Mouse (Mus musculus): ENCODE results near the gene Aacs. TPM values are rescaled to one million over a fixed set of nuclear protein-coding genes. Genes with fewer than 3 reads are reported as not detected.

The Aacs gene
- polyA plus RNA-seq, 1 experiment: 53.3 TPM

GRCm38 (mm10) chr5:125523361-125523760 is 47.7 kb downstream of the Aacs start:
- TF ChIP-seq CTCF (IDR thresholded peaks at IDR 0.05; ENCODE audit: control insufficient read depth, insufficient read depth, insufficient read length) (no peak), FOSL1 (IDR thresholded peaks at IDR 0.05; ENCODE audit: insufficient read depth, low read length, poor library complexity, severe bottlenecking) (no peak), MYOD1 (IDR thresholded peaks at IDR 0.05; ENCODE audit: control insufficient read depth, insufficient read length, low read depth) (no peak), CEBPB (IDR thresholded peaks at IDR 0.05; ENCODE audit: low read depth) (no peak), MYOG (IDR thresholded peaks at IDR 0.05; ENCODE audit: control insufficient read depth, extremely low read depth, insufficient read length) (no peak), MAX (IDR thresholded peaks at IDR 0.05) (no peak), USF1 (IDR thresholded peaks at IDR 0.05; ENCODE audit: low read depth) (no peak)
- Histone ChIP-seq H3K79me3 (ENCODE audit: low read depth) (no peaks in the 10 kb centered on the region), H3K27me3 (ENCODE audit: control insufficient read depth, insufficient read depth, insufficient read length) (no peaks in the 10 kb centered on the region), H3K36me3 (ENCODE audit: control insufficient read depth, insufficient read depth) (peaks cover 20% of the 10 kb centered on the region), H3ac (ENCODE audit: control insufficient read depth, insufficient read length, low read depth) (no peak overlapping the region), H3K79me2 (ENCODE audit: control insufficient read depth, insufficient read depth) (no peaks in the 10 kb centered on the region), H3K4me3 (ENCODE audit: insufficient read depth, poor library complexity, severe bottlenecking) (no peak overlapping the region)

- H3K79me2 ChIP-seq (ENCODE audit: control insufficient read depth, insufficient read depth): no peaks in the 10 kb centered on the region
- no peak overlapping the region for H3ac ChIP-seq (ENCODE audit: control insufficient read depth, insufficient read length, low read depth)
- H3K79me3 ChIP-seq (ENCODE audit: low read depth): no peaks in the 10 kb centered on the region
- TF ChIP-seq MAX (IDR thresholded peaks at IDR 0.05) (no peak), CTCF (IDR thresholded peaks at IDR 0.05; ENCODE audit: control insufficient read depth, insufficient read depth, insufficient read length) (no peak), USF1 (IDR thresholded peaks at IDR 0.05; ENCODE audit: low read depth) (no peak), MYOD1 (IDR thresholded peaks at IDR 0.05; ENCODE audit: control insufficient read depth, insufficient read length, low read depth) (no peak), FOSL1 (IDR thresholded peaks at IDR 0.05; ENCODE audit: insufficient read depth, low read length, poor library complexity, severe bottlenecking) (no peak), MYOG (IDR thresholded peaks at IDR 0.05; ENCODE audit: control insufficient read depth, extremely low read depth, insufficient read length) (no peak), CEBPB (IDR thresholded peaks at IDR 0.05; ENCODE audit: low read depth) (no peak)
- peaks cover 10% of the 10 kb centered on the region for H3K36me3 ChIP-seq (ENCODE audit: control insufficient read depth, insufficient read depth)
- no peak overlapping the region for H3K4me3 ChIP-seq (ENCODE audit: insufficient read depth, poor library complexity, severe bottlenecking)
- no peaks in the 10 kb centered on the region for H3K27me3 ChIP-seq (ENCODE audit: control insufficient read depth, insufficient read depth, insufficient read length)
These were observed 49.9 kb downstream of the Aacs start for GRCm38 (mm10) chr5:125525516-125525915.

- H3K4me3 ChIP-seq (ENCODE audit: insufficient read depth, poor library complexity, severe bottlenecking): no peak overlapping the region
- no peak for TF ChIP-seq CTCF (IDR thresholded peaks at IDR 0.05; ENCODE audit: control insufficient read depth, insufficient read depth, insufficient read length)
- TF ChIP-seq MYOG (IDR thresholded peaks at IDR 0.05; ENCODE audit: control insufficient read depth, extremely low read depth, insufficient read length): no peak
- TF ChIP-seq USF1 (IDR thresholded peaks at IDR 0.05; ENCODE audit: low read depth): no peak
- TF ChIP-seq MAX (IDR thresholded peaks at IDR 0.05): no peak
- TF ChIP-seq FOSL1 (IDR thresholded peaks at IDR 0.05; ENCODE audit: insufficient read depth, low read length, poor library complexity, severe bottlenecking): no peak
- no peak for TF ChIP-seq MYOD1 (IDR thresholded peaks at IDR 0.05; ENCODE audit: control insufficient read depth, insufficient read length, low read depth)
- no peak for TF ChIP-seq CEBPB (IDR thresholded peaks at IDR 0.05; ENCODE audit: low read depth)
- no peaks in the 10 kb centered on the region for H3K79me2 ChIP-seq (ENCODE audit: control insufficient read depth, insufficient read depth)
- H3K79me3 ChIP-seq (ENCODE audit: low read depth): no peaks in the 10 kb centered on the region
- H3K36me3 ChIP-seq (ENCODE audit: control insufficient read depth, insufficient read depth): peaks cover 10% of the 10 kb centered on the region
- no peak overlapping the region for H3ac ChIP-seq (ENCODE audit: control insufficient read depth, insufficient read length, low read depth)
- H3K27me3 ChIP-seq (ENCODE audit: control insufficient read depth, insufficient read depth, insufficient read length): peaks cover 3% of the 10 kb centered on the region
These were observed 50.9 kb downstream of the Aacs start for GRCm38 (mm10) chr5:125526464-125526863.

GRCm38 (mm10) chr5:125529109-125529508 is 53.5 kb downstream of the Aacs start:
- TF ChIP-seq CEBPB (IDR thresholded peaks at IDR 0.05; ENCODE audit: low read depth) (no peak), USF1 (IDR thresholded peaks at IDR 0.05; ENCODE audit: low read depth) (no peak), CTCF (IDR thresholded peaks at IDR 0.05; ENCODE audit: control insufficient read depth, insufficient read depth, insufficient read length) (peak; percentile 86), MYOG (IDR thresholded peaks at IDR 0.05; ENCODE audit: control insufficient read depth, extremely low read depth, insufficient read length) (no peak), MAX (IDR thresholded peaks at IDR 0.05) (no peak)
- H3K36me3 ChIP-seq (ENCODE audit: control insufficient read depth, insufficient read depth): no peaks in the 10 kb centered on the region
- no peaks in the 10 kb centered on the region for H3K79me3 ChIP-seq (ENCODE audit: low read depth)
- no peaks in the 10 kb centered on the region for H3K79me2 ChIP-seq (ENCODE audit: control insufficient read depth, insufficient read depth)
- H3ac ChIP-seq (ENCODE audit: control insufficient read depth, insufficient read length, low read depth): no peak overlapping the region
- no peak overlapping the region for H3K4me3 ChIP-seq (ENCODE audit: insufficient read depth, poor library complexity, severe bottlenecking)
- peaks cover 29% of the 10 kb centered on the region for H3K27me3 ChIP-seq (ENCODE audit: control insufficient read depth, insufficient read depth, insufficient read length)

GRCm38 (mm10) chr5:125531634-125532033 is 56.0 kb downstream of the Aacs start, which contains the start of gene Tmem132b:
TSS of gene Tmem132b (plus strand) at chr5:125531774.
- Histone ChIP-seq H3K79me2 (ENCODE audit: control insufficient read depth, insufficient read depth) (no peaks in the 10 kb centered on the region), H3K4me3 (ENCODE audit: insufficient read depth, poor library complexity, severe bottlenecking) (peak within 1 kb of the TSS; percentile 18), H3ac (ENCODE audit: control insufficient read depth, insufficient read length, low read depth) (peak within 1 kb of the TSS; percentile 46), H3K27me3 (ENCODE audit: control insufficient read depth, insufficient read depth, insufficient read length) (peaks cover 52% of the 10 kb centered on the region), H3K36me3 (ENCODE audit: control insufficient read depth, insufficient read depth) (no peaks in the 10 kb centered on the region), H3K79me3 (ENCODE audit: low read depth) (no peaks in the 10 kb centered on the region)
- TF ChIP-seq USF1 (IDR thresholded peaks at IDR 0.05; ENCODE audit: low read depth): peak; percentile 41
- no peak for TF ChIP-seq MAX (IDR thresholded peaks at IDR 0.05)
- TF ChIP-seq FOSL1 (IDR thresholded peaks at IDR 0.05; ENCODE audit: insufficient read depth, low read length, poor library complexity, severe bottlenecking): no peak
- no peak for TF ChIP-seq MYOD1 (IDR thresholded peaks at IDR 0.05; ENCODE audit: control insufficient read depth, insufficient read length, low read depth)

GRCm38 (mm10) chr5:125532191-125532544 is 56.6 kb downstream of the Aacs start:
- no peaks in the 10 kb centered on the region for H3K36me3 ChIP-seq (ENCODE audit: control insufficient read depth, insufficient read depth)
- H3K4me3 ChIP-seq (ENCODE audit: insufficient read depth, poor library complexity, severe bottlenecking): peak overlapping the region; percentile 18

More at GRCm38 (mm10) chr5:125532191-125532544, 56.6 kb downstream of the Aacs start:
- no peaks in the 10 kb centered on the region for H3K79me3 ChIP-seq (ENCODE audit: low read depth)
- no peak overlapping the region for H3ac ChIP-seq (ENCODE audit: control insufficient read depth, insufficient read length, low read depth)
- TF ChIP-seq MYOD1 (IDR thresholded peaks at IDR 0.05; ENCODE audit: control insufficient read depth, insufficient read length, low read depth): no peak
- TF ChIP-seq FOSL1 (IDR thresholded peaks at IDR 0.05; ENCODE audit: insufficient read depth, low read length, poor library complexity, severe bottlenecking): no peak
- TF ChIP-seq USF1 (IDR thresholded peaks at IDR 0.05; ENCODE audit: low read depth): no peak
- TF ChIP-seq MYOG (IDR thresholded peaks at IDR 0.05; ENCODE audit: control insufficient read depth, extremely low read depth, insufficient read length): no peak
- no peak for TF ChIP-seq CEBPB (IDR thresholded peaks at IDR 0.05; ENCODE audit: low read depth)
- TF ChIP-seq MAX (IDR thresholded peaks at IDR 0.05): no peak
- TF ChIP-seq CTCF (IDR thresholded peaks at IDR 0.05; ENCODE audit: control insufficient read depth, insufficient read depth, insufficient read length): no peak
- peaks cover 55% of the 10 kb centered on the region for H3K27me3 ChIP-seq (ENCODE audit: control insufficient read depth, insufficient read depth, insufficient read length)
- H3K79me2 ChIP-seq (ENCODE audit: control insufficient read depth, insufficient read depth): no peaks in the 10 kb centered on the region
